Mouse (Mus musculus) spleen, postnatal 36 days (tissue): ENCODE measurements around the gene Lhb.
"Not testable (repeated sequence)": the region's sequence is repeated elsewhere in the genome, so short reads cannot be mapped to it uniquely, and the experiment has no call there.

Source experiments
- DNase-seq, 2 experiments: peaks; one replicate each; pipeline ENCODE4 v3.0.0; 2022; ENCODE audit warnings: low spot score in 2 of 2, mixed read lengths in 1 of 2

Gene Lhb

GRCm38 (mm10) chr7:45420615-45420919 is at the start of gene Lhb:
Gene Lhb (plus strand): TSS chr7:45420820.
- DNase-seq: no peak

DNA sequence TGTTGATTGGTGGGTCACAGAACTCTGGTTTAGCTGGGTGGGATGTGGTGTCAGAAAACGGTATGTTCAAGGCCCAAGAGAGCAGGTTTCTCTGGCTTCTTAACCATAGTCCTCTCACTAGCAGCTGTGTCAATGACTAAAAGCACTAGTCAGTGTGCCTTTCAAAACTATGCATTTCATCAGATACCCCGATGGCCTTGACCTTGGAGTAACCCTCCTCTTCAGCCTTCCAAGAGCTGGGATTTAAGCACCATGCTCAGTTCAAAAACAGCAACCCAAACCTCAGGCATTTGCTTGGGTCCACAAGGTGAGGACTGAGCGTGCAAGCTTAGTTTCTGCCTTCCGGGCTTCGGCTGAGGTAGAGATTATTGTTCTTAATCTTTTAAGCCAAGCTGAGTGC is 48.2 kb upstream of the Lhb start:
- no peak for DNase-seq

GRCm38 (mm10) chr7:45374620-45375019 is 46.0 kb upstream of the Lhb start:
- no peak for DNase-seq

- DNase-seq: no peak
Observed at GRCm38 (mm10) chr7:45376057-45376456, 44.6 kb upstream of the Lhb start.

DNA sequence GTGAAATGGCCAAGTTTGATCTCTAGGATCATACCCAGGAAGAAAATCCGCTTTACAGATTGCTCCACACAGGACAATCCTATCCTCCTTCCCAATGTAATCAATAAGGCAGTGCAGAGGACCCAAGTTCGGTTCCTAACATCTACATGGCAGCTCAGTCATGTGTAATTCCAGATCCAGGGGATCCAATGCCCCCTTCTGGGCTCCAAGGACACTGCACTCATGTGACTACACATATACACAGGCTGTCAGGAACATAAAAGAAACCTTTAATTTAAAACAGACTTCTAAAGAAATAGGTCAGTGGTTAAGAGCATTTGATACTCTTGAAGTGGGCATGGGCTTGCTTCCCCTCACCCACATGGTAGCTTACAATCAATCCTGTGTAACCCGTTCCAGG is 34.5 kb upstream of the Lhb start:
- DNase-seq: no peak

- DNase-seq: no peak
Observed at GRCm38 (mm10) chr7:45395129-45395541, 25.5 kb upstream of the Lhb start.

GRCm38 (mm10) chr7:45395578-45396336 is 24.9 kb upstream of the Lhb start, which contains the start of gene Snrnp70:
Gene Snrnp70 (minus strand): TSS chr7:45395742.
- DNase-seq: peak; percentile 100

DNA sequence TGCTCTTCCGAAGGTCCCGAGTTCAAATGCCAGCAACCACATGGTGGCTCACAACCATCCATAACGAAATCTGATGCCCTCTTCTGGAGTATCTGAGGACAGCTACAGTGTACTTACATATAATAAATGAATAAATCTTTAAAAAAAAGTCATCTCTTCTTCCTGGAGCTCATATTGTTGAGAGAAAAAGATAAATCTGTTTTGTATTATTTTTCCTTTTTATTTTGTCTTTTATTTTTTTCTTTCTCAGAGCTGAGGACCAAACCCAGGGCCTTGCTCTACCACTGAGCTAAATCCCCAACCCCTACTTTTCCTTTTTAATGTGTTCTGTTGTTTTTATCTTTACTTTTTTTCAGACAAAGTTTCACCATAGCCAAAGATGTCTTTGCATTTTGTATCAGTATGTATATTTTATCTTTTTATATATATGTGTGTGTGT is 24.3 kb upstream of the Lhb start:
- DNase-seq: not testable (repeated sequence)

GRCm38 (mm10) chr7:45396787-45397186 is 23.8 kb upstream of the Lhb start:
- no peak for DNase-seq

DNA sequence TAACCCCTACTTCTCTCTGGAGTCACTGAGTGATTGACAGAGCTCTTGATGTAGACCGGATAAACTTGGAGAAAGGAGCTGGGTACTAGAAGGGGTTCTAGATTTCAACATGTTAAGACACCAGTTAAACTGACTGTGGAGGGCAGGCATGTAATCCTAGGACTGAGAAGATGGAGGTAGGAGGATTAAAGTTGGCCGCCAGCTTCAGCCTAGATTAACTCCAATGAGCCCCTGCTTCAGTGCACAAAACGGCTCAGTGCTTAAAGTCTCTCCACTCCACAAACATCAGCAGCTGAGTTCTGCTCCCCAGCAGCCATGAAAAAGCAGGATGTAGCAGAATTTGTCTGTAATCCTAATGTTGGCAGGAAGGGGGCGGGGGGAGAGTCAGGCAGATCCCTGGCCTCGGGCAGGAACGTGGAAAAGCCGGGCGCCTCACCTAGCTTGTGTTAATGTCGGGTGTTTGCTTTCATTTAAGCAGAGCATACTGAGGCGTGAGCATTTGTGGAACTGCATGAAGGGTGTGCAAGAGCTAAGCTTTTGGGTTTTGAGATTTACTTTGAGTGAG is 19.0 kb upstream of the Lhb start:
- DNase-seq: no peak

DNA sequence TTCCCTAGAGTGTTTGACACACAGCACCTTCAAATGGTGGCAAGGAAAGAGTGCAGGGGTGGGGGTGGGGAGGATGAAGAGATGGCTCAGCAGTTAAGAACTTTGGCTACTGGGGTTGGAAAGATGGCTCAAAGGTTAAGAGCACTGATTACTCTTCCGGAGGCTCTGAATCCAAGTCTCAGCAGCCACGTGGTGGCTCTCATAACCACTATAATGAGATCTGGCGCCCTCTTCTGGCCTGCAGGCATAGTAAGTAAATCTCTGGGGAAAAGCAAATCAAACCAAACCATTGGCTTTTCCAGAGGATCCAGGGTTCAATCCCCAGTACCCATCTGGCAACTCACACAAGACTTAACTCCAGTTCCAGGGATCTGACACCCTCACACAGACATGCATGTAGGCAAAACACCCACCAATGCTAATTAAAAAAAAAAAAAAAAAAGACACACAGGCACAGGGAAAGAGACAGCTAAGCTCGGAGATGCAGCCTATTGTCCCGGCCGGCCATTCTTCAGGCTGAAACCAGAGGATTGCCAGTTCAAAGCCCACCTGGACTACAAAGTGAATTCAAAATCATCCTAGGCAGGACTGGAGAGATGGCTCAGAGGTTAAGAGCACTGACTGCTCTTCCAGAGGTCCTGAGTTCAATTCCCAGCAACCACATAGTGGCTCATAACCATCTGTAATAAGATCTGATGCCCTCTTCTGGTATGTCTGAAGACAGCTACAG is 16.9 kb upstream of the Lhb start:
- DNase-seq: peak; percentile 46 to 61

GRCm38 (mm10) chr7:45405091-45406075 is 15.2 kb upstream of the Lhb start, which contains the start of gene Kcna7:
Gene Kcna7 (plus strand): TSS chr7:45405653.
- DNase-seq: peak; percentile 57 to 69

DNA sequence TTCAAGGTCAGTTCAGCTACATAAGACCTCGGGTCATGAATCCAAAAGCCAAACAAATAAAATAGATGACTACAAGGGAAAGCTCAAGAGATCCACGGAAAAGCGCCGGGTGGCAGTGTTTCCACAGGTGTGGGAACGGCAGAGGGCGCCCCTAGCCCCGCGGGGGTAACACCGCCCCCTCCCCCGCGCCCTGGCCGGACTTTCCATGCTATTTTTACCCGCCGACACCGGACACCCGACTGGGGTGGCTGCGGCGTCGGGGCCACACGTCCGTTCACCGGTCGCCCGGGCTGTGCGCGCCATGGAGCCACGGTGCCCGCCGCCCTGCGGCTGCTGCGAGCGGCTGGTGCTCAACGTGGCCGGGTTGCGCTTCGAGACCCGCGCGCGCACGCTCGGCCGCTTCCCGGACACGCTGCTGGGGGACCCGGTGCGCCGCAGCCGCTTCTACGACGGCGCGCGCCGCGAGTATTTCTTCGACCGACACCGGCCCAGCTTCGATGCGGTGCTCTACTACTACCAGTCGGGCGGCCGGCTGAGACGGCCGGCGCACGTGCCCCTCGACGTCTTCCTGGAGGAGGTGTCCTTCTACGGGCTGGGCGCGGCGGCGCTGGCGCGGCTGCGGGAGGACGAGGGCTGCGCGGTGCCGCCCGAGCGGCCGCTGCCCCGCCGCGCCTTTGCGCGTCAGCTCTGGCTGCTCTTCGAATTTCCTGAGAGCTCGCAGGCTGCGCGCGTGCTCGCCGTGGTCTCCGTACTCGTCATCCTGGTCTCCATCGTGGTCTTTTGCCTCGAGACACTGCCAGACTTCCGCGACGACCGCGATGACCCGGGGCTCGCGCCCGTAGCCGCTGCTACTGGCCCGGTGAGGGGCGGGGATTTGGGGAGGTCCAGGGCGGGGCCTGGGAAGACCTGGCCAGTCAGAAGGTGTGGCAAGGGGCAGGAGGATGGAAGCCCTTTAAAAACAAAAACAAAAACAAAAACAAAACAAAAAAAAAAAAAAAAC is 14.2 kb upstream of the Lhb start:
- DNase-seq: no peak

DNA sequence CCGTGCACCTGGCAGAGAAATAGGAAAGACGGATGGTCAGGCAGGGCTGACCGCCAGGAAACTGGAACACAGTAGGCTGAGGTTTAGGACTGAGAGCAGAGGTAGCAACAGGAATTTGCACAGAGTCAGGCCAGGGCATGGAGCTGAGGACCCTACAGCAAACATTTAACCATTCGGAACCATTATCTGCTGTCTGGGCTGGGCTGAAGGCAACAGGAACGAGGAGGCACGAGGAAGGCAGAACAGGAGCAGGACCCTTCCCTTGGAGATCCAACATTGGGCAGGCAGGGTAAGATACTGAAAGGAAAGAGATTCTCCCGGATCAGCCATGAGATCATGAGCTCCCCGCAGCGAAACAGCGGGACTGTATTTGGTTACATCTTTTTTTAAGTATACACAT is 12.8 kb upstream of the Lhb start:
- DNase-seq: no peak

GRCm38 (mm10) chr7:45408351-45408750 is 12.3 kb upstream of the Lhb start:
- DNase-seq: no peak

DNA sequence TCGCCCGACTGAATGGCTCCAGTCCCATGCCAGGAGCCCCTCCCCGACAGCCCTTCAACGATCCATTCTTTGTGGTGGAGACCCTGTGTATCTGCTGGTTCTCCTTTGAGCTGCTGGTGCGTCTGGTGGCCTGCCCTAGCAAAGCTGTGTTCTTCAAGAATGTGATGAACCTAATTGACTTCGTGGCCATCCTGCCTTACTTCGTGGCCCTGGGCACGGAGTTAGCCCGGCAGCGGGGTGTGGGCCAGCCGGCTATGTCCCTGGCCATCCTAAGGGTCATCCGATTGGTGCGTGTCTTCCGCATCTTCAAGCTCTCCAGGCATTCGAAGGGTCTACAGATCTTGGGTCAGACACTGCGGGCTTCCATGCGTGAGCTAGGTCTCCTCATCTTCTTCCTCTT is 11.7 kb upstream of the Lhb start:
- DNase-seq: no peak

DNA sequence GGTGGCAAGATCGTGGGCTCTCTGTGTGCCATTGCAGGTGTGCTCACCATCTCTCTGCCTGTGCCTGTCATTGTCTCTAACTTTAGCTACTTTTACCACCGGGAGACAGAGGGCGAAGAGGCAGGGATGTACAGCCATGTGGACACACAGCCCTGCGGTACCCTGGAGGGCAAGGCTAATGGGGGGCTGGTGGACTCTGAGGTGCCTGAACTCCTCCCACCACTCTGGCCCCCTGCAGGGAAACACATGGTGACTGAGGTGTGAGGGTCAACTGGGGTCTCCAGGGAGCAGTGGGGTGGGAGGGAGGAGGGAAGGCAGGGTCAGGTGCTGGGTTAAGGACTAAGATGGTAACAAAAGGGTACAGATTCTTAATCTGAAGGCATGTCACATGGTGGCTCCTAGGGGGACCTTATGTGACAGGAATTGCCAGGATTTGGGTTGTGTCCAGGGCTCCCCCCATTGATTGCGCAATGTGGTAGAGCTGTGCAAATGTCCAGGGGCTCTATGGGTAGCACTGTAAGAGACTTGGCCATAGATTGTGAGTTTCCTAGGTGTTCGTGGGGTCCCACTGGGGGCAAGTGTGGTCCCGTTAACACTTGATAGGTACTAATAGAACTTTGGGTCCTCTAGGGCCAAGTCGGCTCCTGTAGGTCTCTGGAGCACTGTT is 11.0 kb upstream of the Lhb start:
- no peak for DNase-seq

- no peak for DNase-seq
Observed at GRCm38 (mm10) chr7:45412421-45412820, 8.2 kb upstream of the Lhb start.

DNA sequence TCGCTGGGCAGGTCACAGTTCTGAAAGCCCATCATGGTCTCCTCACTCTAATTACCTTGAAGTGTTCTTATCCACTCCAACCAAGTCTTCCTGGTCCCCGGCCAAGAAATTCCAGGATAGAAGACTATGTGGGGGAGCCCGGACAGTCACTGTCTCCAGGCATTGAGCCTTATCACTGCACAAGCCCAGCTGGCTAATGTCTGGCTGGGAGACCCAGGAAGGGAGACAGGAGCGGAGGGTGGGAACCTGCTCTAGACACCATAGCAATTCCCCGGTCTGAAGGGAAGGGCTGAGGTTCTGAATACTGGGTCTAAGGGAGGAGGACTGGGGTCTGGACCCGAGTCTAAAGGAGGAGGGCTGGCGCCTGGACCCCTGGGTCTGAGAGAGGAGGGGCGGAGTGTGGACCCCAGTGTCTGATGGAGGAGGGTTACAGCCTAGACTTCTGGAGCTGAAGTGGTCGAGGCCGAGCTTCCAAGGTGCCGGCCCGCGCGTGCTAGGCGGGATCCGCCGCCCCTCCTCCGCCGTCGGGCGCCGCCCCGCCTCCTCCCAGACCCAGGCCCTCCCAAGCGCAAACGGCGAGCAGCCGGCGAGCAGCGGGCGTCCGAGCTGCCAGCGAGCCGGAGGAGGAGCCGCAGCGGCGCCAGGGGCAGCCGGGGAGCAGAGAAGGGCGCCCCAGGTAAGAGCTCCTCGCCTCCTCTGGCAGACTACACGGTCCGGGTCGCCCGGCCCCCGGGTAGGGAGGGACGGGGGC is 7.3 kb upstream of the Lhb start, which contains the start of gene Ntf5:
Ntf5 (plus strand) TSS at position 583 of the 751 bp plus-strand sequence.
- no peak for DNase-seq
